Mouse (Mus musculus) heart, embryonic 11.5 days (tissue): Measurements from ENCODE around the gene Adgrg1. TPM values are rescaled to one million over a fixed set of nuclear protein-coding genes. Genes with fewer than 3 reads are reported as not detected.
A peak's percentile ranks its signal among the peaks of the same experiment; 100 is the strongest.

Source experiments
- ATAC-seq: fragments of 200-750 bp; cut with Nextera tagmentation; replicated peaks from 2 replicates; pipeline ENCODE4 v1.8.0; 2017; ENCODE audit warnings: moderate library complexity; ENCODE audit not compliant: insufficient number of reproducible peaks, low FRiP score, low TSS enrichment
- H3K27ac ChIP-seq: fragments of 300-500 bp; sonication (generic); 2 replicates; pipeline ENCODE4 v1.5.1; 2014; ENCODE audit warnings: mild to moderate bottlenecking, low read depth, low read length
- H3K27me3 ChIP-seq: fragments of 300-500 bp; sonication (generic); 2 replicates; pipeline ENCODE4 v1.6.1; 2014; ENCODE audit warnings: mild to moderate bottlenecking, low read length, mixed read lengths; ENCODE audit not compliant: control insufficient read depth, insufficient read depth
- H3K36me3 ChIP-seq: fragments of 300-500 bp; sonication (generic); 2 replicates; pipeline ENCODE4 v1.6.1; 2014; ENCODE audit warnings: mild to moderate bottlenecking, low read length, moderate library complexity, mixed read lengths; ENCODE audit not compliant: control insufficient read depth, insufficient read depth
- H3K4me1 ChIP-seq: fragments of 300-500 bp; sonication (generic); 2 replicates; pipeline ENCODE4 v1.6.1; 2014; ENCODE audit warnings: low read length; ENCODE audit not compliant: control insufficient read depth, insufficient read depth
- H3K4me2 ChIP-seq: fragments of 300-500 bp; sonication (generic); 2 replicates; pipeline ENCODE4 v1.6.1; 2014; ENCODE audit warnings: mild to moderate bottlenecking, moderate library complexity
- H3K4me3 ChIP-seq: fragments of 300-500 bp; sonication (generic); 2 replicates; pipeline ENCODE4 v1.5.1; 2014; ENCODE audit warnings: low read depth, low read length
- H3K9ac ChIP-seq: fragments of 300-500 bp; sonication (generic); 2 replicates; pipeline ENCODE4 v1.6.1; 2014; ENCODE audit warnings: mild to moderate bottlenecking, low read depth, low read length, moderate library complexity
- H3K9me3 ChIP-seq: fragments of 300-500 bp; sonication (generic); replicated peaks from 2 replicates; pipeline ENCODE4 v1.6.1; 2016; ENCODE audit warnings: low read length; ENCODE audit not compliant: control insufficient read depth
- WGBS: fragments of 180-500 bp; shearing (Covaris S2); extraction: QIAGEN DNeasy Blood & Tissue Kit; methylation state at CpG from one replicate; pipeline ENCODE4 v1.1.7; 2014; ENCODE audit not compliant: insufficient replicate concordance; 5-methylcytosine and 5-hydroxymethylcytosine counted together
- polyA plus RNA-seq: library from polyadenylated mRNA; unstranded; fragments of >200 nt; fragmentation: Nextera tagmentation; extraction: Ambion mirVana; gene quantifications from 2 replicates; pipeline ENCODE4 v1.2.1, GENCODE M21; 2014

Gene Adgrg1
- polyA plus RNA-seq, 1 experiment from 2014 or later, result 7.5 TPM

GRCm38 (mm10) chr8:95044811-95045210, 70.3 kb downstream of the Adgrg1 start:
- WGBS, result 57% methylated on average over 4 of the region's 4 CpGs
- no peak overlapping the region for H3K4me3 ChIP-seq
- H3K4me1 ChIP-seq, result no peaks in the 10 kb centered on the region
- H3K9me3 ChIP-seq, result no peaks in the 10 kb centered on the region
- H3K36me3 ChIP-seq, result no peaks in the 10 kb centered on the region
- H3K27me3 ChIP-seq, result no peaks in the 10 kb centered on the region
- no peak for ATAC-seq
- no peak overlapping the region for H3K27ac ChIP-seq
- no peak overlapping the region for H3K9ac ChIP-seq
- no peak overlapping the region for H3K4me2 ChIP-seq

GRCm38 (mm10) chr8:95046982-95047381, 72.4 kb downstream of the Adgrg1 start:
- 51% methylated on average over 3 of the region's 3 CpGs for WGBS

GRCm38 (mm10) chr8:95047884-95048680, 73.5 kb downstream of the Adgrg1 start:
- ATAC-seq, result no peak
- no peak overlapping the region for H3K4me3 ChIP-seq
- no peak overlapping the region for H3K4me2 ChIP-seq
- no peaks in the 10 kb centered on the region for H3K27me3 ChIP-seq
- H3K4me1 ChIP-seq, result no peaks in the 10 kb centered on the region
- WGBS, result 66% methylated on average over 6 of the region's 6 CpGs
- H3K36me3 ChIP-seq, result no peaks in the 10 kb centered on the region
- no peak overlapping the region for H3K9ac ChIP-seq
- no peaks in the 10 kb centered on the region for H3K9me3 ChIP-seq
- no peak overlapping the region for H3K27ac ChIP-seq

More at GRCm38 (mm10) chr8:95046982-95047381, 72.4 kb downstream of the Adgrg1 start:
- Histone ChIP-seq H3K9ac (no peak overlapping the region), H3K27me3 (no peaks in the 10 kb centered on the region), H3K4me3 (no peak overlapping the region), H3K4me2 (no peak overlapping the region), H3K4me1 (no peaks in the 10 kb centered on the region), H3K9me3 (no peaks in the 10 kb centered on the region), H3K27ac (no peak overlapping the region), H3K36me3 (no peaks in the 10 kb centered on the region)
- no peak for ATAC-seq

GRCm38 (mm10) chr8:95049636-95050035, 75.1 kb downstream of the Adgrg1 start:
- H3K27ac ChIP-seq, result no peak overlapping the region
- no peak overlapping the region for H3K9ac ChIP-seq
- WGBS, result 57% methylated on average over 2 of the region's 2 CpGs
- H3K36me3 ChIP-seq, result no peaks in the 10 kb centered on the region
- H3K4me3 ChIP-seq, result no peak overlapping the region
- H3K4me1 ChIP-seq, result no peaks in the 10 kb centered on the region
- H3K4me2 ChIP-seq, result no peak overlapping the region
- ATAC-seq, result no peak
- no peaks in the 10 kb centered on the region for H3K27me3 ChIP-seq
- H3K9me3 ChIP-seq, result no peaks in the 10 kb centered on the region

GRCm38 (mm10) chr8:95054438-95054837, 79.9 kb downstream of the Adgrg1 start:
- Histone ChIP-seq H3K9ac (no peak overlapping the region), H3K4me1 (no peaks in the 10 kb centered on the region), H3K4me2 (no peak overlapping the region), H3K27ac (no peak overlapping the region), H3K36me3 (no peaks in the 10 kb centered on the region), H3K4me3 (no peak overlapping the region), H3K9me3 (no peaks in the 10 kb centered on the region), H3K27me3 (no peaks in the 10 kb centered on the region)
- WGBS, result 50% methylated on average over 6 of the region's 6 CpGs
- 0 out of 2 replicates have a peak, but pooled peaks have one; percentile 27 for ATAC-seq

GRCm38 (mm10) chr8:95054927-95055510, 80.5 kb downstream of the Adgrg1 start, which contains the start of gene Drc7:
Gene Drc7 (plus strand): TSS chr8:95055103.
- no peak within 1 kb of the TSS for H3K4me3 ChIP-seq
- H3K4me2 ChIP-seq, result no peak within 1 kb of the TSS
- WGBS, result 27% methylated on average over 2 of the region's 2 CpGs
- H3K27me3 ChIP-seq, result no peaks in the 10 kb centered on the region
- H3K27ac ChIP-seq, result no peak within 1 kb of the TSS
- no peak within 1 kb of the TSS for H3K9ac ChIP-seq
- no peaks in the 10 kb centered on the region for H3K4me1 ChIP-seq
- no peak for ATAC-seq
- H3K36me3 ChIP-seq, result no peaks in the 10 kb centered on the region
- no peaks in the 10 kb centered on the region for H3K9me3 ChIP-seq

- H3K4me2 ChIP-seq, result no peak overlapping the region
- no peaks in the 10 kb centered on the region for H3K9me3 ChIP-seq
- no peaks in the 10 kb centered on the region for H3K4me1 ChIP-seq
- ATAC-seq, result no peak
- WGBS, result 71% methylated on average over 5 of the region's 5 CpGs
- H3K27me3 ChIP-seq, result no peaks in the 10 kb centered on the region
- H3K36me3 ChIP-seq, result no peaks in the 10 kb centered on the region
- no peak overlapping the region for H3K9ac ChIP-seq
- no peak overlapping the region for H3K27ac ChIP-seq
- no peak overlapping the region for H3K4me3 ChIP-seq
These were observed 81.9 kb downstream of the Adgrg1 start for GRCm38 (mm10) chr8:95056414-95056813.

- no peaks in the 10 kb centered on the region for H3K27me3 ChIP-seq
- H3K4me3 ChIP-seq, result no peak overlapping the region
- H3K9me3 ChIP-seq, result no peaks in the 10 kb centered on the region
- no peaks in the 10 kb centered on the region for H3K36me3 ChIP-seq
- H3K4me2 ChIP-seq, result no peak overlapping the region
- H3K27ac ChIP-seq, result no peak overlapping the region
- WGBS, result 78% methylated on average over 6 of the region's 6 CpGs
- no peak for ATAC-seq
- no peaks in the 10 kb centered on the region for H3K4me1 ChIP-seq
- H3K9ac ChIP-seq, result no peak overlapping the region
These were observed 84.1 kb downstream of the Adgrg1 start for GRCm38 (mm10) chr8:95058661-95059060.
